In genomic region chr6:50379740-50380139, GRCm38 (mm10) we compare ENCODE assay signal across 19 mouse cellular contexts.
DNase-seq lines count a peak whose midpoint lies in the region; ATAC-seq and TF ChIP-seq lines count a peak whose summit lies in the region.
"Had no signal": no experiment of that assay in that cellular context is flagged by ENCODE, and none has a peak within 500 bp of the region (broad histone marks: within the 10 kb centered on the region; RNA-seq: fewer than 3 reads in every experiment).

No protein-coding gene starts in this region.

- 96% methylated on average over 4 of the region's 4 CpGs for WGBS in heart, postnatal 0 days
- WGBS in embryonic facial prominence, embryonic 13.5 days, result 33% methylated on average over 4 of the region's 4 CpGs
- 37% methylated on average over 4 of the region's 4 CpGs for WGBS in limb, embryonic 13.5 days

- no peak overlapping the region for H3K9ac ChIP-seq in heart, postnatal 0 days (replicated peaks; ENCODE audit: low read depth, low read length)
- no peak overlapping the region for H3K9ac ChIP-seq in embryonic facial prominence, embryonic 13.5 days
- H3K9ac ChIP-seq in limb, embryonic 13.5 days, result no peak overlapping the region
- H3K9ac ChIP-seq: forebrain, embryonic 13.5 days; hindbrain, embryonic 14.5 days; liver, embryonic 12.5 days; lung, embryonic 14.5 days had no signal

- no peaks in the 10 kb centered on the region for H3K27me3 ChIP-seq in heart, postnatal 0 days (ENCODE audit: control insufficient read depth, insufficient read depth, low read length)
- H3K27me3 ChIP-seq in embryonic facial prominence, embryonic 13.5 days, result no peaks in the 10 kb centered on the region
- H3K27me3 ChIP-seq in limb, embryonic 13.5 days, result no peaks in the 10 kb centered on the region
- H3K27me3 ChIP-seq: forebrain, embryonic 13.5 days; liver, embryonic 12.5 days had no signal

- H3K4me3 ChIP-seq in heart, postnatal 0 days (ENCODE audit: low read depth, low read length), result no peak overlapping the region
- peak overlapping the region; percentile 46; the same call in 1 of the 2 replicates for H3K4me3 ChIP-seq in bone marrow macrophage, adult 2 months (ENCODE audit: insufficient read depth, low read length)
- no peak overlapping the region for H3K4me3 ChIP-seq in embryonic facial prominence, embryonic 13.5 days
- H3K4me3 ChIP-seq in limb, embryonic 13.5 days, result no peak overlapping the region
- H3K4me3 ChIP-seq: forebrain, embryonic 13.5 days; liver, embryonic 12.5 days had no signal

- no peaks in the 10 kb centered on the region for H3K36me3 ChIP-seq in heart, postnatal 0 days (replicated peaks; ENCODE audit: control insufficient read depth, insufficient read depth, low read length)
- H3K36me3 ChIP-seq in embryonic facial prominence, embryonic 13.5 days, result 0 out of 2 replicates have a peak, but pooled peaks cover 3% of the 10 kb centered on the region
- no peaks in the 10 kb centered on the region for H3K36me3 ChIP-seq in limb, embryonic 13.5 days
- H3K36me3 ChIP-seq: liver, embryonic 12.5 days had no signal

- H3K9me3 ChIP-seq in heart, postnatal 0 days (replicated peaks; ENCODE audit: control insufficient read depth, low read length), result no peaks in the 10 kb centered on the region
- no peaks in the 10 kb centered on the region for H3K9me3 ChIP-seq in embryonic facial prominence, embryonic 13.5 days
- no peaks in the 10 kb centered on the region for H3K9me3 ChIP-seq in limb, embryonic 13.5 days
- H3K9me3 ChIP-seq: forebrain, embryonic 13.5 days had no signal

- H3K27ac ChIP-seq in heart, postnatal 0 days (ENCODE audit: low read depth), result peak overlapping the region; percentile 47; the same call in 1 of the 2 replicates
- H3K27ac ChIP-seq in bone marrow macrophage, adult 2 months (ENCODE audit: insufficient read depth, low read depth, low read length), result peak overlapping the region; percentile 97
- H3K27ac ChIP-seq in embryonic facial prominence, embryonic 13.5 days, result peak overlapping the region; percentile 80; the same call in 1 of the 2 replicates
- H3K27ac ChIP-seq in limb, embryonic 13.5 days, result peak overlapping the region; percentile 34
- H3K27ac ChIP-seq: forebrain, embryonic 13.5 days; hindbrain, embryonic 14.5 days; liver, embryonic 12.5 days had no signal

- H3K4me1 ChIP-seq in heart, postnatal 0 days (ENCODE audit: control insufficient read depth, insufficient read depth), result peaks cover 43% of the 10 kb centered on the region
- peaks cover 73% of the 10 kb centered on the region for H3K4me1 ChIP-seq in bone marrow macrophage, adult 2 months (ENCODE audit: control insufficient read depth, insufficient read depth, low read length)
- peaks cover 56% of the 10 kb centered on the region for H3K4me1 ChIP-seq in embryonic facial prominence, embryonic 13.5 days
- H3K4me1 ChIP-seq in limb, embryonic 13.5 days, result peaks cover 53% of the 10 kb centered on the region
- H3K4me1 ChIP-seq: forebrain, embryonic 13.5 days had no signal

- no peak for ATAC-seq in heart, postnatal 0 days (ENCODE audit: insufficient read depth, low read depth)
- ATAC-seq in embryonic facial prominence, embryonic 13.5 days (ENCODE audit: insufficient number of reproducible peaks, insufficient read depth, low FRiP score, low TSS enrichment, low read depth), result no peak
- ATAC-seq in limb, embryonic 13.5 days (ENCODE audit: low FRiP score, low read depth), result no peak
- ATAC-seq: forebrain, embryonic 13.5 days; liver, embryonic 12.5 days; midbrain, embryonic 16.5 days had no signal

- intact Hi-C loops in heart, postnatal 36 days (cut with DNase I), result no loop called here

- no peak for TF ChIP-seq CTCF in heart, postnatal 0 days (IDR thresholded peaks at IDR 0.05; ENCODE audit: low read depth)
- TF ChIP-seq CTCF in bone marrow macrophage, adult 2 months (IDR thresholded peaks at IDR 0.05; ENCODE audit: low read depth, low read length), result no peak

- TF ChIP-seq POLR2A in bone marrow macrophage, adult 2 months (IDR thresholded peaks at IDR 0.05; ENCODE audit: borderline replicate concordance, low read depth, low read length), result no peak

- no peak for TF ChIP-seq EP300 in heart, postnatal 0 days (IDR thresholded peaks at IDR 0.05; ENCODE audit: low read depth)

- DNase-seq in heart, postnatal 0 days (ENCODE audit: low spot score), result no peak
- no peak for DNase-seq in heart, postnatal 36 days
- no peak for DNase-seq in layer of hippocampus, adult 8-10 months (ENCODE audit: low spot score in 2 of 2)
- DNase-seq in adipocyte (ENCODE audit: low spot score), result no peak
- no peak for DNase-seq in cerebellum, postnatal 4 days (ENCODE audit: low spot score in 2 of 2)
- DNase-seq: cerebellum, postnatal 10 days; kidney, adult 11 months; kidney, postnatal 14 days; lung, embryonic 14.5 days; lung, postnatal 4 days; right cerebral cortex, postnatal 25 days; thymus, postnatal 36 days had no signal

- H3K4me2 ChIP-seq in heart, postnatal 0 days (ENCODE audit: low read depth, low read length), result no peak overlapping the region
- H3K4me2 ChIP-seq in embryonic facial prominence, embryonic 13.5 days, result no peak overlapping the region
- no peak overlapping the region for H3K4me2 ChIP-seq in limb, embryonic 13.5 days (replicated peaks)
- H3K4me2 ChIP-seq: forebrain, embryonic 13.5 days; hindbrain, embryonic 14.5 days; liver, embryonic 12.5 days; lung, embryonic 14.5 days had no signal

Comparison
In these comparisons a context has a peak if more than half of its experiments do, and no peak if none do; other contexts are left out.
1. H3K27ac ChIP-seq: peak in every context shown above with its lines; median percentile 97 in bone marrow macrophage, adult 2 months; 80 in embryonic facial prominence, embryonic 13.5 days; 47 in heart, postnatal 0 days; 34 in limb, embryonic 13.5 days.